Mouse (Mus musculus): ENCODE results near the gene Sestd1.

DNA sequence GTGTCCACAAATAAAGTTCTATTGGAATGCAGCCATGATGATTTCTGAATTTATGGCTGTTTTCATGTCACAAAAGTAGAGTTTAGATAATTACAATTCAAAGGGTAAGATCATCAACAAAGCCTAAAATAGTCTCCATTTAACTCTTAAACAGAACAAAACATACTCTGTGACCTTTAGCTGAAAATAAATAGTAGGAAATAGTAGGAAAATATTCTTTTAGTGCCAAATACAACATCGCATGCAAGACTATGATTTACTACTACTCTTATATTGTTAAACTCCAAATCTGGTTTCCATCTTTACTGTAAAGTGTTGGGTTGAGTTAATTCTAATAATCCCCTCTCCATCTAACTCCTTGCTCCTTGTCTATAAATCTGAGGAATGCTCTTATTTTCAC is 147.0 kb downstream of the Sestd1 start:
- no peak for TF ChIP-seq CTCF (conservative IDR thresholded peaks at IDR 0.05; ENCODE audit: insufficient read depth, insufficient read length, low read depth, low read length)
- TF ChIP-seq POLR2A (IDR thresholded peaks at IDR 0.05; ENCODE audit: low read depth, low read length): no peak
